Mouse (Mus musculus): ENCODE data around the gene Bahd1.

Bahd1 gene

GRCm38 (mm10) chr2:118899306-118899705 is 871 bp upstream of the Bahd1 start:
- DNase-seq: no peak

GRCm38 (mm10) chr2:118900826-118901140 is 606 bp downstream of the Bahd1 start:
- DNase-seq: no peak

GRCm38 (mm10) chr2:118901175-118902031 is 1.2 kb downstream of the Bahd1 start:
- peak; percentile 99 for DNase-seq

- DNase-seq: peak; percentile 62
Measured at GRCm38 (mm10) chr2:118902051-118903025, 2.2 kb downstream of the Bahd1 start.

GRCm38 (mm10) chr2:118903333-118903741 is 3.2 kb downstream of the Bahd1 start:
- peak; percentile 66 for DNase-seq

- no peak for DNase-seq
Measured at GRCm38 (mm10) chr2:118905433-118906117, 5.4 kb downstream of the Bahd1 start.

- DNase-seq: no peak
Measured at GRCm38 (mm10) chr2:118906118-118906492, 5.9 kb downstream of the Bahd1 start.

- DNase-seq: no peak
Measured at GRCm38 (mm10) chr2:118907781-118908180, 7.6 kb downstream of the Bahd1 start.

- DNase-seq: no peak
Measured at GRCm38 (mm10) chr2:118909151-118909550, 9.0 kb downstream of the Bahd1 start.

- DNase-seq: no peak
Measured at GRCm38 (mm10) chr2:118910605-118911278, 10.6 kb downstream of the Bahd1 start.

GRCm38 (mm10) chr2:118912706-118913105 is 12.5 kb downstream of the Bahd1 start:
- no peak for DNase-seq

GRCm38 (mm10) chr2:118913551-118914276 is 13.5 kb downstream of the Bahd1 start:
- DNase-seq: peak; percentile 76

GRCm38 (mm10) chr2:118914685-118915084 is 14.5 kb downstream of the Bahd1 start:
- DNase-seq: peak; percentile 27

GRCm38 (mm10) chr2:118916436-118916835 is 16.3 kb downstream of the Bahd1 start:
- peak; percentile 25 for DNase-seq

- no peak for DNase-seq
Measured at GRCm38 (mm10) chr2:118918543-118918942, 18.4 kb downstream of the Bahd1 start.

GRCm38 (mm10) chr2:118920428-118920827 is 20.3 kb downstream of the Bahd1 start:
- peak; percentile 49 for DNase-seq

GRCm38 (mm10) chr2:118925952-118926351 is 25.8 kb downstream of the Bahd1 start:
- DNase-seq: no peak

GRCm38 (mm10) chr2:118926361-118926997 is 26.3 kb downstream of the Bahd1 start, which contains the start of gene Chst14:
Gene Chst14 (plus strand): TSS chr2:118926496.
- peak; percentile 68 for DNase-seq

GRCm38 (mm10) chr2:118926998-118927739 is 27.0 kb downstream of the Bahd1 start:
- DNase-seq: peak; percentile 35

- DNase-seq: no peak
Measured at GRCm38 (mm10) chr2:118941341-118941740, 41.2 kb downstream of the Bahd1 start.
